Mouse (Mus musculus) forebrain, postnatal 0 days (tissue): Measurements from ENCODE around the gene Klhl2. TPM values are rescaled to one million over a fixed set of nuclear protein-coding genes. Genes with fewer than 3 reads are reported as not detected.

Experiments used
- ATAC-seq: fragments of 200-750 bp; cut with Nextera tagmentation; 2 replicates; pipeline ENCODE4 v1.8.0; 2017; ENCODE audit warnings: mild to moderate bottlenecking, moderate library complexity
- DNase-seq: peaks from one replicate; pipeline ENCODE4 v3.0.0-alpha.2; 2015
- H3K27ac ChIP-seq: fragments of 300-500 bp; sonication (generic); 2 replicates; pipeline ENCODE4 v1.5.1; 2014; ENCODE audit warnings: low read depth, mild to moderate bottlenecking, antibody characterized with exemption, low read length, moderate library complexity, mixed read lengths
- H3K27me3 ChIP-seq: fragments of 300-500 bp; sonication (generic); 2 replicates; pipeline ENCODE4 v1.6.1; 2014; ENCODE audit warnings: mild to moderate bottlenecking, low read length, mixed read lengths; ENCODE audit not compliant: insufficient read depth
- H3K36me3 ChIP-seq: fragments of 300-500 bp; sonication (generic); 2 replicates; pipeline ENCODE4 v1.6.1; 2014; ENCODE audit warnings: mild to moderate bottlenecking, moderate library complexity; ENCODE audit not compliant: insufficient read depth
- H3K4me1 ChIP-seq: fragments of 300-500 bp; sonication (generic); 2 replicates; pipeline ENCODE4 v1.6.1; 2014; ENCODE audit warnings: antibody characterized with exemption; ENCODE audit not compliant: insufficient read depth
- H3K4me2 ChIP-seq: fragments of 300-500 bp; sonication (generic); 2 replicates; pipeline ENCODE4 v1.6.1; 2014; ENCODE audit warnings: low read depth, mild to moderate bottlenecking, moderate library complexity
- H3K4me3 ChIP-seq: fragments of 300-500 bp; sonication (generic); 2 replicates; pipeline ENCODE4 v1.5.1; 2014; ENCODE audit warnings: low read depth, low read length, mixed read lengths
- H3K9ac ChIP-seq: fragments of 300-500 bp; sonication (generic); 2 replicates; pipeline ENCODE4 v1.6.1; 2014; ENCODE audit warnings: mild to moderate bottlenecking
- H3K9me3 ChIP-seq: fragments of 300-500 bp; sonication (generic); 2 replicates; pipeline ENCODE4 v1.6.1; 2016; ENCODE audit warnings: low read length
- CTCF ChIP-seq: sonication (generic); IDR thresholded peaks from 2 replicates; pipeline ENCODE4 v1.5.1; 2016; ENCODE audit warnings: antibody characterized with exemption, control low read depth, low read depth
- WGBS: fragments of 180-500 bp; shearing (Covaris S2); extraction: QIAGEN DNeasy Blood & Tissue Kit; methylation state at CpG from one replicate; pipeline ENCODE4 v1.1.7; 2014; 5-methylcytosine and 5-hydroxymethylcytosine counted together
- polyA plus RNA-seq: library from polyadenylated mRNA; unstranded; fragments of >200 nt; fragmentation: Nextera tagmentation; extraction: Ambion mirVana; gene quantifications from 2 replicates; pipeline ENCODE4 v1.2.1, GENCODE M21; 2015
- total RNA-seq: library from RNA; depleted of rRNA; stranded (reverse); fragments of >200 nt; gene quantifications from 2 replicates; pipeline ENCODE4 v1.2.3, GENCODE M21; 2014; rRNA removed

The Klhl2 gene
- total RNA-seq (70.5 and 78.2 TPM in 2 replicates), polyA plus RNA-seq (31.8 and 43.6 TPM in 2 replicates)

DNA sequence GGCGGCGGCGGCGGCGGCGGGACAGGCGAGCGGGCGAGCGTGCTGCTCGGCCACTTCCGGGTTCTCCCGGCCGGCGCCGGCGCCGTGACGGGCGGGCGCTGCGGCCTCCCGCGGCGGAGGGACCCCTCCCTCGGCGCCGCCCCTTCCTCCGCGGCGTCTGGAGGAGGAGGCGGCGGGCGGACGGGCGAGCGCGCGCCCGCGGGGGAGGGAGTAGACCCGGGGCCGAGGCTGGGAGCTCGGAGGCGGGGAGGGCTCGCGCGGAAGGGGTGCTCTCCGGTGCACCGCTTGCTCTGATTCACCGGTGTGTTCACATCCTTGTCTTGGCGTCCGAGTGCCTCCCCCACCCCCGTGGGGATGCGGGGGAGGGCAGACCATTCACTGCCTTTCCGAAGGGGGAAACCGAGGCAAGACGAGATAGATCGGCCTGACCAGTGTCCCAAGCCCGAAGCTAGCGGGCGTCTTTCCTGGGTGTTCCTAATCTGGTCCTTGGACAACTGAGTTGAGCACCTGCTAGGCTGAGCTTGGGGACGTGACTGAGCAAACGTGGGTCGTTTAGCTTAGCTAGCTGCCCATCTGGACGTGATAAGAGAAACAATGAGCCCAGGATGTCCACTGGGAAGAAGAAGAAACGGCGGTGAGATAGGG lies at the start of gene Klhl2:
TSS of gene Klhl2 (minus strand) at position 121 of the 645 bp plus-strand sequence.
- DNase-seq (peak; percentile 89), ATAC-seq (peak; percentile 86)
- Histone ChIP-seq H3K4me2 (peak within 1 kb of the TSS; percentile 66), H3K9me3 (no peaks in the 10 kb centered on the region), H3K9ac (peak within 1 kb of the TSS; percentile 89), H3K4me3 (peak within 1 kb of the TSS; percentile 89), H3K4me1 (peaks cover 12% of the 10 kb centered on the region; the same call in 1 of the 2 replicates), H3K36me3 (no peaks in the 10 kb centered on the region), H3K27ac (peak within 1 kb of the TSS; percentile 94), H3K27me3 (no peaks in the 10 kb centered on the region)
- WGBS: under 1% methylated on average over 46 of the region's 68 CpGs
- no peak for TF ChIP-seq CTCF

DNA sequence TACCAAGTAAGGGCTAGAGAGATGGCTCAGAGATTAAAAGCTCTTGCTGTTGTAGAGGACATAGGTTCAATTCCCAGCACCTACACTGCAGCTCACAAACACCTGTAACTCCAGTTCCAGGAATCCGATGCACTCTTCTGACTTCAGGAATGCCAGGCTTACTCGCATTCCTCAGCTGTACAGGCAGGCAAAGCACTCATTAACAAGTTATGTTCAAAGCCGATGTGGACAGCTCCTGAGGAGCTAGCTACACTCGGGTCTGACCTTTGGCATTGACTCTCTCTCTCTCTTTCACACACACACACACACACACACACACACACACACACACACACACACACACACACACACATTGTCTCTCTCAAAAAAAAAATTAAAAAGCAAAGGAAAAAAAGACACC lies 48.9 kb upstream of the Klhl2 start:
- WGBS: 23% methylated on average over 4 of the region's 4 CpGs
- no peak for TF ChIP-seq CTCF
- H3K4me3 ChIP-seq: no peak overlapping the region

DNA sequence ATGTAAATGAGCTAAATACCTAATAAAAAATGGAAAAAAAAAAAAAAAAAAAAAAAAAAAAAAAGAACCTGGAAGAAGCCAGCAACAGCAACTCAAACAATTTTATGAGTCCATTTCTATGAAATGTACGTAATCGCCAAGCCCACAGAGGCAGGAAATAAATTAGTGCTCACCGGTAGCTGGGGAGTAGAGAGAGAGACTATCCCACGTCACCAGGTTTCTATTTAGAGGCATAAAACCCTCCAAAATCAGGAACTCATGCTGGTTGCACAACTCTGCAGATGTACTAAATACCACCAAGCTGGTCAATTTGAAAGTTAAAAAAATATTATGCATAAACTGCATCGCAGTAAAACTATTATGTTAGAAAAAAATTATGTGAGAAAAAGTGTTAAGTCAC lies 46.9 kb upstream of the Klhl2 start:
- no peak for ATAC-seq
- no peak overlapping the region for H3K4me3 ChIP-seq
- no peak for TF ChIP-seq CTCF
- no peak overlapping the region for H3K27ac ChIP-seq
- H3K9ac ChIP-seq: no peak overlapping the region
- H3K36me3 ChIP-seq: no peaks in the 10 kb centered on the region
- H3K27me3 ChIP-seq: no peaks in the 10 kb centered on the region
- no peak for DNase-seq
- 88% methylated on average over 5 of the region's 5 CpGs for WGBS
- no peak overlapping the region for H3K4me2 ChIP-seq
- H3K9me3 ChIP-seq: no peaks in the 10 kb centered on the region
- no peaks in the 10 kb centered on the region for H3K4me1 ChIP-seq

More for the DNA sequence above, 48.9 kb upstream of the Klhl2 start:
- Histone ChIP-seq H3K4me1 (no peaks in the 10 kb centered on the region), H3K9ac (no peak overlapping the region), H3K4me2 (no peak overlapping the region), H3K9me3 (no peaks in the 10 kb centered on the region), H3K36me3 (no peaks in the 10 kb centered on the region), H3K27ac (no peak overlapping the region), H3K27me3 (no peaks in the 10 kb centered on the region)
- no peak for DNase-seq
- no peak for ATAC-seq

- H3K9ac ChIP-seq: no peak overlapping the region
- no peak overlapping the region for H3K4me3 ChIP-seq
- TF ChIP-seq CTCF: no peak
- ATAC-seq (no peak), DNase-seq (no peak)
- 40% methylated on average over 13 of the region's 13 CpGs for WGBS
- H3K4me1 ChIP-seq: no peaks in the 10 kb centered on the region
- H3K27me3 ChIP-seq: no peaks in the 10 kb centered on the region
- no peaks in the 10 kb centered on the region for H3K9me3 ChIP-seq
- no peak overlapping the region for H3K4me2 ChIP-seq
- no peak overlapping the region for H3K27ac ChIP-seq
- no peaks in the 10 kb centered on the region for H3K36me3 ChIP-seq
Measured at GRCm38 (mm10) chr8:64880619-64881200, 30.9 kb upstream of the Klhl2 start.

DNA sequence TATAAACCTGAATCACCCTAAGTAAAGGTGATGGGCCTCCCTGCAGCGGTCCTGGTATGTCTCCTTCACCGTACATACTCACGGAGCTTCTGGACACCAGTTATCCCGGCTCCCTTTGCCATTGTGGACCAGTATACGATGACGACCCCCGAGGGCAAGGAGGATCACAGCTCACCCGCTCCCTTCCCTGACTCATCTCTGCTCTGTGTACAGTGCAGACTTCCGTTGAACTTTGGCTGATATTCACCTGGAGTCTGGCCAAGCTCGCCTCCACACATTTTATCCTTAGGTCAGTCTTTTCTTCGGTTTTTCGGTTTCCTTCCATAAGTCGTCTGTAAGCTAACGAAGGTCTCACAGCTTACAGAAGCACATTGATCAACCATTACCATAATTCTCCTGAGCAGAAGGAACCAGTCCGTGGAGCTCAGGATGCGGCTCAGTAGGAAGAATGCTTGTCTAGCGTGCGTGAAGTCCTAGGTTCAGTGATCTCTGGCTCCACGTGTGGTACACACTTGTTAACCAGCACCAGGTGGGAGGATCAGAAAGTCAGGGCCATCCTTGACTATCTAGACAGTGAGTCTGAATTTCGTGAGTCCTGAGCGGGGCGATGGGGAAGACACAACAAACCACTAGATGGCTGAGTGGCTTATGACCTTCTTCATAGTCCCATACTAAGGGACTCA lies 28.0 kb upstream of the Klhl2 start:
- no peak for ATAC-seq
- H3K9ac ChIP-seq: no peak overlapping the region
- no peak overlapping the region for H3K4me2 ChIP-seq
- no peaks in the 10 kb centered on the region for H3K4me1 ChIP-seq
- no peak overlapping the region for H3K27ac ChIP-seq
- no peaks in the 10 kb centered on the region for H3K27me3 ChIP-seq
- no peak overlapping the region for H3K4me3 ChIP-seq
- no peak for TF ChIP-seq CTCF
- DNase-seq: no peak
- no peaks in the 10 kb centered on the region for H3K36me3 ChIP-seq
- WGBS: 86% methylated on average over 22 of the region's 22 CpGs
- no peaks in the 10 kb centered on the region for H3K9me3 ChIP-seq

- H3K36me3 ChIP-seq: no peaks in the 10 kb centered on the region
- ATAC-seq: peak; percentile 69
- no peak for TF ChIP-seq CTCF
- H3K27ac ChIP-seq: no peak overlapping the region
- H3K27me3 ChIP-seq: no peaks in the 10 kb centered on the region
- no peak overlapping the region for H3K4me3 ChIP-seq
- H3K9me3 ChIP-seq: no peaks in the 10 kb centered on the region
- H3K9ac ChIP-seq: no peak overlapping the region
- no peak overlapping the region for H3K4me2 ChIP-seq
- WGBS: 74% methylated on average over 12 of the region's 12 CpGs
- peak; percentile 16 for DNase-seq
- H3K4me1 ChIP-seq: no peaks in the 10 kb centered on the region
Measured at GRCm38 (mm10) chr8:64871469-64872165, 21.8 kb upstream of the Klhl2 start.

DNA sequence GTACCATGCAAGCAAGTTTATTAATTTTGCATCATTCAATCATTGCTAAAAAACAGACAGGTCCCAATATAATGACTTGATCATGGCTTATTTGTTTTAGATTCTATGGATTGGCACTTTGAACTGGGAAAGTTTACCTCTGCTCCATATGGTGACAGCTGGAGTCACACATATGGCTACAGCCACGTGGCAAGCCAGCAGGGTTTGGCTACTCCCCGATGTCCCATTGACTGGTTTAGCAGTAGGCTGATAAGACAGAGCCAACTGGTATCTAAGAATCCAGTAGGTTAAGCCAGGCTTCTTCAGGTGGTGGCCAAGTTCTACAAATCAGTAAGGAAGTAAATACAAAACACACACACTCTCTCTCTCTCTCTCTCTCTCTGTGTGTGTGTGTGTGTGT lies 20.4 kb upstream of the Klhl2 start:
- ATAC-seq: no peak
- Histone ChIP-seq H3K9me3 (no peaks in the 10 kb centered on the region), H3K9ac (no peak overlapping the region), H3K4me2 (no peak overlapping the region), H3K27ac (no peak overlapping the region), H3K27me3 (no peaks in the 10 kb centered on the region), H3K4me3 (no peak overlapping the region), H3K4me1 (no peaks in the 10 kb centered on the region), H3K36me3 (no peaks in the 10 kb centered on the region)
- no peak for TF ChIP-seq CTCF
- WGBS: 35% methylated on average over 2 of the region's 2 CpGs
- DNase-seq: no peak
